Mouse (Mus musculus): Measurements from ENCODE around the gene Nemp2. TPM values are rescaled to one million over a fixed set of nuclear protein-coding genes. Genes with fewer than 3 reads are reported as not detected.

Gene Nemp2
- total RNA-seq, 2 experiments from 2014 or later, result 4.7 to 5.1 TPM

DNA sequence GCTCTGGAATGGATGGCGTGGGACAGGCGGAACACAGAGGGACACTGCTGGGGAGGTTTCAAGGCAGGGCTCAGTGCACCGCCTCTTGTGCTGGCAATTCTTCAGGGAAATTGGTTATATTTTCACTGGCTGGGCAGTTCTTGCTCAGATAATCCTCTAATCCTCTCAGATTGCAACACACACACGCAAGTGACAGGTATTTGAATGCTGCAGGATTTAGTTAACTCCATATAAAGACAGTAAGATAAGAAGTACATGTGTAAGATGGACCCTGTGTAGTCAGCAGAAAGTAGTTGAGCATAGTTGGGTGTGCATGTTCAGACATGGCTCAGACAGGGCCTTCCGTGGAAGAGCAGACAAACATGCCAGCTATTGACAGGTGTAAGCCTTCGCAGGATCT, 3.7 kb downstream of the Nemp2 start:
- H3K4me3 ChIP-seq, result no peak overlapping the region
- H3K27ac ChIP-seq, result no peak overlapping the region
- no peak for DNase-seq (ENCODE audit: low spot score in 2 of 2)
- TF ChIP-seq CTCF (conservative IDR thresholded peaks at IDR 0.05), result no peak

DNA sequence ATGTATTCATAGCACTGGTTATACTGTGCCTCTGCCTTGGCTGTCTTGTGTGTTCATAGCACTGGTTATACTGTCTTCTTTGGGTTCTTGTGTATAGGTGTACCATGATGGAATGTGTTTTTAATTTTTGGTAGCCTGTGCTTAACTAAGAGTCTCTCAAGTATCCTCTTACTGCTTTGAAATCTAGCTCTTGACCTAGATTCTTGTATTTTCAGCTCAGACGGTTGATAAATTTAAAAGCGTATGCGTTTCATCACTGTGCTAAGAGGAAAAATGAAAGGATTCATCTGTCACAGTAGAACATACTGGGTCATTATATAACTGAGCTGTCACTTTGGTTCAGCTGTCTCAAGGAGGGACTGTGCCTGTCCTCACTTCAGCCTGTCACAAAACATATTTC, 5.4 kb downstream of the Nemp2 start:
- no peak overlapping the region for H3K4me3 ChIP-seq
- TF ChIP-seq CTCF (conservative IDR thresholded peaks at IDR 0.05), result no peak
- DNase-seq (ENCODE audit: low spot score in 2 of 2), result no peak
- H3K27ac ChIP-seq, result no peak overlapping the region

DNA sequence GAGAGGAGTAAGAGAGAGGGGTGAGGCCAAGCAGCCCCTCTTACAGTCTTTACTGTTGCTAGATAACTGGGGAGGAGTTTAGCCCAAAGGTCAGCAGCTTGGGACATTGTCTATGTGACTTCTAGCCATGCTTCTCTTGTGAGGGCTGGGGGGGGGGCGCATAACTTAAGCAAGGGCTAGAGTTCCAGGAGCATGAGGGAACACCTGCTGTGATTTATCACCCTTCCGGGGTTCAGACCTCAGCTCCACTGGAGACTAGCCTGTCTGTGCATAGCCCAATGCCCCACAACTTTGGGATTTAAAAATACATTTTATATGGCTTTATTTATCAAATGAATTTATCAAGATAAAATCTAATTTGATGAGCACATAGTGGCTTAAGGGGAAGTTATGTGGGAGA, 7.6 kb downstream of the Nemp2 start:
- H3K27ac ChIP-seq, result no peak overlapping the region
- no peak for DNase-seq (ENCODE audit: low spot score in 2 of 2)
- TF ChIP-seq CTCF (conservative IDR thresholded peaks at IDR 0.05), result no peak
- no peak overlapping the region for H3K4me3 ChIP-seq

DNA sequence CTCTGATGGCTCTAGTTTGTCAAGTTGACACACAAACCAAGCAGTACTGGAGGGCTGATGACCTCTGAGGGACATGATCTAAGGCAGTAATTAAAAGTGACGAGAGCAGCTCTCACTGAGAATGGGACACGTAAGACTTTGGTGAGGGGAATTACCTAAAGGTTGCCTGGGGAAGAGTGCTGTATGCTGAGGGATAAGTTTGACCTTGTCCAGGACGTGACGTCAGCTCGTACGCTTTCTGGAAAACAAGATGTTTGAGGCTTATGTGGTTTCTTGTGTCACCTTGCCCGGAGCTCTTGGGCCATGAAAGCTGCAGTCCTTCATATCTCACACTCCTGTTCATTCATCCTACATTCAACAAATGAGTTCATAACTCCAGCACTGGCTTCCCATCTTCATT, 8.6 kb downstream of the Nemp2 start:
- H3K27ac ChIP-seq, result no peak overlapping the region
- no peak for TF ChIP-seq CTCF (conservative IDR thresholded peaks at IDR 0.05)
- DNase-seq (ENCODE audit: low spot score in 2 of 2), result no peak
- H3K4me3 ChIP-seq, result no peak overlapping the region

DNA sequence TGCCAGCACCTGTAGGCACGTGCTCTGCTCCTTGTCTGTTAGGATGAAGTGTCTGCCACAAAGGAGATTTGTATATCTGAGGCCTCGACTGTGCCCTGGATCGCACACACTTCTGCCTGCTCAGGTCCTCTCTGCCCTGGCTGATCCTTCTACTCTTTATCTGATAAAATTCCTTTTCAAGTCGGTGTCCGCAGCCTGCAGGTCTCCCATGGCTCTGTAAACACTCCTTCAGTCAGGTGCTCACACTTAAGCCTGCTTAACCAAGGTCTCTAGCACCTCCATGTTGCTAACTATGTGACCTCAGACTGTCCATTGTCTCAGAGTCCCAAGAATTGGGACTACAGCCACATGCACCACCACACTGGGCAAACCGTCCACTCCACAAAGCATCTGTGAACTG, 9.8 kb downstream of the Nemp2 start:
- H3K27ac ChIP-seq, result no peak overlapping the region
- no peak overlapping the region for H3K4me3 ChIP-seq
- TF ChIP-seq CTCF (conservative IDR thresholded peaks at IDR 0.05), result no peak
- no peak for DNase-seq (ENCODE audit: low spot score in 2 of 2)

DNA sequence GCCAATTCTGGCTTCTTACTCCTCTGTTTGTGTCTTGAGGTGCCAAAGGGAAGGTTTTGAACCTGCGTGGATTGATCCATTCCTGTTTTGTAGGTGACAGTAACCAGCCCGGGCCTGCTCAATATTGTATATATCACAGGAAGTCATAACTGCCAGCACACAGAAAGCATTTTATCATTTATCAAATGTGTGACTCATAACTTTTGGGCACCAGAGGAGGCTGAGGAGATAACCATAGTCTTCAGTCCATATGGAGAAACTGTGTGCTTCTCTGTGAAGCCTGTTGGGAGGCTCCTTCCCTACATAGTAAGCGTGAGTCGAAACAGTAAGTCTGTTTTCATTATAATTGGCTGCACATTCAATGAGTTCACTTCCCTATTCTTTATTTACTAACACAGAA, 10.2 kb downstream of the Nemp2 start:
- Histone ChIP-seq H3K27ac (no peak overlapping the region), H3K4me3 (no peak overlapping the region)
- no peak for DNase-seq (ENCODE audit: low spot score in 2 of 2)
- no peak for TF ChIP-seq CTCF (conservative IDR thresholded peaks at IDR 0.05)

DNA sequence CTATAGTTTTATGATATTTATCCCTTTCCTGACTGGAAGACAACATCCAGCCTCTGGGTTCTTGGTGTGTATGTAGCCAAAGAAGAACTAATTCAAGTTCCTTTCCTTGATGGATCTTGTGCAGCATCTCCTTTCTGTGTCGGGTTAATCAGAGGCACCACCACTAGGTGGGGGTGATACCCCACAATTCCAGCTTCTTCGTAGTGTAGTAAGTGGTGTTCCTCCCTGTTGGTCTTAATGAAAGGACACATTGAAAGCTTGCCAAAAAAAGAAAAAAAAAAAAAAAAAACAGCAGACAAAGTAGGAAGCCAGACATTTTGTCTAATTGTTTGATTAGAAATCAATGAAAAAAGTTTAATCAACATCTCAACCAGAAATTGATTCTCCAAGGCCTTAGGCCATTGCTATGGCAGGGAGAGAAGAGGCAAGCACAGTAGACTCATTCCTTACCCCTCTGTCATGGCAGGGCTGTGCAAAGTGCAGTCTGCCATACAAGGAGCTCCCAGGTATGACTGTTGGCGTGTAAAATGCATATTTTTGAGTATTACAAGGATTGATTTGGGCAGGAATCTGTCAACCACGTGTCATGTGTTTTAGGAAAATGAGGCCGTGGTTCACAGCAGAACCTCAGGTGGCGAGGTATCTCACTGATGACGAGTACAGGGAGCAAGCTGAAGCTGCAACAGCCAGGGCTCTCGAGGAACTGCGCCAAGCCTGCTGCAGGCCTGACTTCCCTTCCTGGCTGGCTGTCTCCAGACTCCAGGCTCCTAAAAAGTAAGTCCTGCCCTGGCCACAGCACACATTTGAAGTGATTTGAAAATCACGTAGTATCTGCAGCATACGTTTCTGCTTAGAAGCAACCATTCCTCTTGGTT, 17.9 kb downstream of the Nemp2 start:
- DNase-seq (ENCODE audit: low spot score in 2 of 2), result peak; percentile 86 to 87
- Histone ChIP-seq H3K27ac (no peak overlapping the region), H3K4me3 (no peak overlapping the region)
- TF ChIP-seq CTCF (conservative IDR thresholded peaks at IDR 0.05), result peak; percentile 87

DNA sequence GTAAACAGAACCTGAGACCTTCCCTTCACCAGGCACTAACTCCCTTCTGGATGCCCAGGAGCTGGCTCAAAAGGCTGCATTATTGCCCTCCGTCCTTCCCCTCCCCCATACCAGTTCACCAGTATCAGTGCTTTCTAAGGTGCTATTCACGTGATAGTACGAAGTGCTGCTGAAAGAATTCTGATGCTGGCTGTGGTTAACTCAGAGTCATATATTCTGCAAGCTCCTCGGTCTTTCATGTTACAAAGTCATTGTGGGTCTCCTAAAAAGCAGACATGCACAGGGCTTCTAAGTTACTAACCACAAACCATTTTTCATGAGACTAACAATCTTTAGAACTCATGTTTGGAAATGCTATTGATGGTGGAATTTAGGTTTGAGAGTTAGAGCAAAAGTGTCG, 19.6 kb downstream of the Nemp2 start:
- DNase-seq (ENCODE audit: low spot score in 2 of 2), result no peak
- no peak overlapping the region for H3K27ac ChIP-seq
- no peak for TF ChIP-seq CTCF (conservative IDR thresholded peaks at IDR 0.05)
- H3K4me3 ChIP-seq, result no peak overlapping the region

DNA sequence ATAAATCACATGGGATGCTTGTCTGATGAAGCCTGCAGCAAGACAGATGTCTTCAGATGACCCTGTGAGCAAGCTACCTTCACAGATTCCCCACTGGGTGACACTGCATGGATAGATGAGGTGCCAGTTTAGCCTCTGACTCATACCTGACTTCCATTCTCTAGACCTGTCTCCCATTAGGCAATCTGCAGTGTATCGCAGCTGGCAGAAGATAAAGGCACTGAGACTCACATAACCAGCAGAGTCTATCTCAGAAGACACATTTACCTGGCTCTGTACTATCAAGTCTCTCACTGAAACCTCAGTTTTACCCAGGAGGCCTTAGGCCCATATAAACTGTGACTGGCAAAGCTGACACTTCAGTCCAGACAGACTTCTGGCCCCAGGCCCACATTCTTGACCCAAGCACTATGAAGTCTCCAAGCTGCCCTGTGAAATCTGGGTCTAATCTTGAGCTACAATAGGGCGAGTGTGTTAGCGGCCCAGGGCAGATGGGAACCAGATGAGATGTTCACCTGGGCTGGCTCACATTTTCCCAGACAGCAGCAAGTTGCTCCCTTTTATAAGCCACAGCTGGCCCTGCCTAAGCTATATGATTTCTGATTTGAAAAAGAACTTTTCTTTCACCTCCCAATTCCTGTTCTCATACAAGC, 22.2 kb downstream of the Nemp2 start:
- TF ChIP-seq CTCF (conservative IDR thresholded peaks at IDR 0.05), result no peak
- no peak overlapping the region for H3K4me3 ChIP-seq
- no peak for DNase-seq (ENCODE audit: low spot score in 2 of 2)
- peak overlapping the region; percentile 64; the same call in 1 of the 2 replicates for H3K27ac ChIP-seq

DNA sequence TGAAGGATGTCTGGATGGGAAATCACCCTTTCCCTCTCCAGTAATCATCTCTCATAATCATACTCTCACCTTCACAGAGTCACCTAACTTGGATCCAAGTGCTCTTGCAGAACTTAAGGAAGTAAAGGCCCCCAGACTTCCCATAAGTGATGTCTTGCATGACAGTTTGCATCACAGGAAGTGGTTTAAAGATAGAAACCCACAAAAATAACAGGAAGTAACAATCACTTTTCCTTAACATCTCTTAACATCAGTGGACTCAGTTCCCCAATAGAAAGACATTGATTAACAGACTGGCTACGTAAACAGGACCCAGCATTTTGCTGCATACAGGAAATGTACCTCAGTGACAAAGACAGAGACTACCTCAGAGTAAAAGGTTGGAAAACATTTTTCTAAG, 22.9 kb downstream of the Nemp2 start:
- TF ChIP-seq CTCF (conservative IDR thresholded peaks at IDR 0.05), result no peak
- Histone ChIP-seq H3K27ac (no peak overlapping the region), H3K4me3 (no peak overlapping the region)
- DNase-seq (ENCODE audit: low spot score in 2 of 2), result no peak

DNA sequence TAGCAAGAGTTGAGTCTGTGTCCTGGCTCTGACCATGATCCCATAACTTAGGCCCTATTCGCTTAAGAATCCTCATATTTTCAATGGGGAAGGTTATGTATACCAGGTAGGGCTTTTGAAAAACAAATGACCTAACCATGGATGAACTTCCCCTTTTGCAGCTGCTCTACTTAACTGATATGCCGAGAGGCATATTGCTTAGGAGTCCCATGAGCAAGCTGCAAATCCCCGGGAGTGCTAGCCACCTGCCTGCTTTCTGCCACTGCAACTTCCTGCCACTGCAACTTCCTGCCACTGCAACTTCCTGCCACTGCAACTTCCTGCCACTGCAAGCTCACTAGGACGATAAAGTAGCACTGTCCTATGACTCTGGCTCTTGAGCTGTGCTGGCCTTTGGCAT, 24.6 kb downstream of the Nemp2 start:
- no peak for TF ChIP-seq CTCF (conservative IDR thresholded peaks at IDR 0.05)
- no peak for DNase-seq (ENCODE audit: low spot score in 2 of 2)
- Histone ChIP-seq H3K27ac (no peak overlapping the region), H3K4me3 (no peak overlapping the region)

DNA sequence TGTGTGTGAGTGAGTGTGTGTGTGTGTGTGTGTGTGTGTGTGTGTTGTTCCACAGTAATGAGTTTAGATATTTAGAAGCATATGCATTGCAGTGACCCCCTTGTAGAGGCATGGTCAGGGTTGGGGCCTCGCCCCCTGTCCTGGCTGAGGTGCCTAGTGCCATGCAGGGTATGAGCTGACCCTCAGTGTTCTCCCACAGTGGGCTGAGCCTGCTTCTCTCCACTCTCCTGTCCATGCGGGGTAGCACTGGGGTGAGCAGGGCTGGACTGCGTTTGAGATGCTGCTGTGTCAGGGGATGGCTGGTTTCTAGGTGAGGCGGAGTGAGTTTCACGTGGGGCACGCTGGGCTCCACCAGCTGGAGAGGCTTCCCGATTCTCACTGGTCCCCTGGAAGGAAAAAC, 27.7 kb downstream of the Nemp2 start:
- TF ChIP-seq CTCF (conservative IDR thresholded peaks at IDR 0.05), result no peak
- no peak overlapping the region for H3K4me3 ChIP-seq
- no peak overlapping the region for H3K27ac ChIP-seq
- no peak for DNase-seq (ENCODE audit: low spot score in 2 of 2)

DNA sequence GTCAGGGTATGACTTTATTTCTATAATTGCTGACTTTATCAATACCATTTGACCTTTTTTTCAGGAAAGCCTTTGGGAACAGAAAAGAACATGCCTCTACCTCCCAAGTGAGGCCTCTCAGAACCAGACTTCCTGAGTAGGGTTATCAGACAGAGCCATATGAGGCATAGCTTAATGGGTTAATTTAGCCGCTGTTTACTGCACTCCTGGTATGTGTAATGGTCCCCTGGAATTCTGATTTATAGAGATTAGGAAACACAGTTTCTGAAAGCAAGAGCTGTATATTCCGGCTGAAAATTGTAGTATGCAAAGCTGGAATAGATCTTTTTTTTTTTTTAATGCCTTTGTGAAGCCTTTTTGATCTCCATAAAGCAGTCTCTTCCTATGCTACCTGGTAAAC, 29.8 kb downstream of the Nemp2 start:
- no peak overlapping the region for H3K4me3 ChIP-seq
- no peak for TF ChIP-seq CTCF (conservative IDR thresholded peaks at IDR 0.05)
- H3K27ac ChIP-seq, result no peak overlapping the region
- DNase-seq (ENCODE audit: low spot score in 2 of 2), result no peak

DNA sequence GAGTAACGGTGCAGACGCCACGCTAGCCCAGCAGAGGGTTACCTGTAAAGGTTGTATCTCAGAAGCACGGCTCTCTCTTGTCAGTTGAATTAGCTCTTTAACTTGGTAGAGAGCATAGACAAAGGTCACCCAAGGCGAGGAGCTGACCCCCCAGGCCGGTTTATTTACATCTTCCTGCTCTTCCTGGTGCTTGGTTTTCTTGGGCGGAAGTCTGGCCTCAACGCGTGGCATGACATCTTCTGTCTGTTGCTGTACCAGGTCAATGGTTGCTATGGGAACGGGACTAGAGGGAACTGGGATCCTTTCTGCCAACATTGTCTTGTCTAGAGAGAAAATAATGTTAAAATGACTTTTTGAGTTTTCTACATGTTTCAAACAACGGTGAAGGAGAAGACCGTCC, 30.3 kb downstream of the Nemp2 start:
- Histone ChIP-seq H3K4me3 (no peak overlapping the region), H3K27ac (no peak overlapping the region)
- no peak for DNase-seq (ENCODE audit: low spot score in 2 of 2)
- TF ChIP-seq CTCF (conservative IDR thresholded peaks at IDR 0.05), result no peak

Measured in layer of hippocampus, adult 2 months (tissue).